Mouse (Mus musculus) activated CD4-positive, CD25-positive, alpha-beta regulatory T cell (primary cell): ENCODE results near the gene Parp8. TPM values are rescaled to one million over a fixed set of nuclear protein-coding genes. Genes with fewer than 3 reads are reported as not detected.

Source experiments
- polyA plus RNA-seq, 2 experiments: library from polyadenylated mRNA; unstranded; fragments of 100-300 nt; shearing (Covaris generic); gene quantifications; one replicate each; pipeline ENCODE4 v1.2.1; 2017

Parp8 gene
- polyA plus RNA-seq = 10 to 100 TPM; 17.4 to 34.1 TPM

DNA sequence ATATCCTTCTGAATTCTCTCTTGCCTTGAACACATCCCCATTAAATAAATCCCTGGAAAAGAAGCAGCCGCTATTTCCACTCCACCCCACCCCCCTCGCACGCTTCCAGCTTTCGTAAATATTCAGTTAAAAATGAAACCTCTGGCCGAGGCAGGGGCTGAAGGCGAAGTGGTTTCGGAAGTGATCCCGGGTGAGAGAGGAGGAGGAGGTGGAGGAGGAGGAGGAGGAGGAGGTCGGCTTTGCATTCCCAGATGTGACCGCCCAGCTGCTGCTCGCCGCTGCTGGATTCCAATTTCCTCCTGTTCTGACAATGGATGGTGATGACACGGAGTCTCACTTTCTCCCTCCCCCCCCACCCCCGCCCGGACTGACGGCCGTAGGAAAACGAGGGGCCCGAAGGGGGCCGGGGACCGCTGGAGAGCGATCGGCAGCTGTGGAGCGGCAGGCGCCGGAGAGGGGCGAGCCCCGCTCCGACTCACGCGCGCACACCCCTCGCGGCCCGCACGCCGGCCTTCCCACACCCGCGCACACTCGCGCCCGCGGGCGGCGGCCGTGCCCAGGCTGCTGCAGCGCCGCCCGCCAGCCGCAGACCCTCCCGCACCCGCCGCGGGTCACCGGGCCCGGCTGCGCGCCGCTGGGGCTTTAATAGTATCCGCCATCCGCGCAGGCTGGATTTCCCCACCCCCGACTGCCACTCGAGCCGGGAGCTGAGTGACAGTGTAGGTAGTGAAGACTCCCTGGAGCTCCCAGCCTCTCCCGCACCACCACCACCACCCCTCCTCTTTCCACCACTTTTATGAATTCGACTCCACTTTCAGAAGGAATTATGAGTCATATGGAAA lies at the start of gene Parp8:
Gene Parp8, minus strand, starts transcription at position 312 of the 842 bp plus-strand sequence.

Other genes with a start within 250 kb of the Parp8 start
- 100 to 1,000 TPM; 112 to 187 TPM for gene Emb, start 183.0 kb upstream of the Parp8 start, polyA plus RNA-seq
- 1 to 10 TPM in 1 of 2 experiments, under 1 TPM in 1; 0.92 to 2.9 TPM for gene Gm17509, start 195.5 kb upstream of the Parp8 start, polyA plus RNA-seq